Mouse (Mus musculus) adrenal gland, postnatal 14 days (tissue): ENCODE measurements around the gene Ywhaq. TPM values are rescaled to one million over a fixed set of nuclear protein-coding genes. Genes with fewer than 3 reads are reported as not detected.

Source experiments
- total RNA-seq: library from RNA; stranded (reverse); gene quantifications from 2 replicates; pipeline ENCODE4 v1.2.3, GENCODE M21; 2021

Gene Ywhaq
- total RNA-seq, 1 experiment from 2014 or later: 257 TPM

Other genes with a start within 250 kb of the Ywhaq start
- 63.3 and 77.7 TPM in 2 replicates for gene Cpsf3, start 132.2 kb downstream of the Ywhaq start, total RNA-seq
- gene Itgb1bp1, start 131.4 kb downstream of the Ywhaq start, total RNA-seq: 70.1 and 70.4 TPM in 2 replicates
- 73.4 and 79.7 TPM in 2 replicates for gene Iah1, start 101.2 kb downstream of the Ywhaq start, total RNA-seq
- 42.2 and 53.2 TPM in 2 replicates for gene Adam17, start 44.0 kb downstream of the Ywhaq start, total RNA-seq